Mouse (Mus musculus) retina, adult 2 months (tissue): ENCODE results near the gene Notch2.

Experiments
- DNase-seq: peaks from one replicate; pipeline ENCODE4 v3.0.0-alpha.2; 2012; ENCODE audit warnings: low read depth, low spot score

The Notch2 gene

DNA sequence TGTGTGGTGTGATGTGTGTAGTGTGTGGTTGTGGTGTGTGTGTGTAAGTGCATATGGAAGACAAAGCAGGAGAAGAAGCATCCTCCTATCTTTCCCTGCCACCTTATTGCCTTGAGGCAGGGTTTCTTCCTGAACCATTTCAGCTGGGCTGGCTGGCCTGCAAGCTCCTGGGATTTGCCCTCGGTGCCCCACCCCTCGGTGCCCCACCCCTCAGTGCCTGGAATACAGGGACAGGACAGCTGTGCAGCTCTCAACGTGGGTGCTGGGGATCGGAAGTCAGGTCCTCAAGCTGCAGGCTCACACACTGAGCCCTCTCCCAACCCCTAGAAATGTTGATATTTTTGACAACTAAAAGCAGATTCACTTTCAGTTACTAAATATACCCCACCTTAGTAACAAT, 142.8 kb downstream of the Notch2 start:
- no peak for DNase-seq

DNA sequence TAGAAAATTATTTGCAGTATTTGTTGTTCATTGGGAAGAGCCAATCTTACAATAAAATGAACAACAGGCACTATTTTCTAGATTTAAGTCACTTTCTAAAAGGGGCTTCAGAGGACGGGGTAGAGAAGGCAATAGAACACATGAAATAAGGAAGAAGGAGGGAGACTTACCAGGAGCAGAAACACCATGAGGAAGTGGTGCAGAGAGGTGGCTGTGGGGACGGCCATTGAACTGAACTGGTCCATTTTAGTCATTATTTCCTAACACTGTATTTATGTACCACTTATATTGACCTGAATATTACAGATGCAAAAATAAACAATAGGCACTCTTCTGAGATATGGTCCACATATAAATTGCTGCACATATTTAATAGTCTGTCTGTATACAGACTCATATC, 143.7 kb downstream of the Notch2 start:
- DNase-seq: no peak

DNA sequence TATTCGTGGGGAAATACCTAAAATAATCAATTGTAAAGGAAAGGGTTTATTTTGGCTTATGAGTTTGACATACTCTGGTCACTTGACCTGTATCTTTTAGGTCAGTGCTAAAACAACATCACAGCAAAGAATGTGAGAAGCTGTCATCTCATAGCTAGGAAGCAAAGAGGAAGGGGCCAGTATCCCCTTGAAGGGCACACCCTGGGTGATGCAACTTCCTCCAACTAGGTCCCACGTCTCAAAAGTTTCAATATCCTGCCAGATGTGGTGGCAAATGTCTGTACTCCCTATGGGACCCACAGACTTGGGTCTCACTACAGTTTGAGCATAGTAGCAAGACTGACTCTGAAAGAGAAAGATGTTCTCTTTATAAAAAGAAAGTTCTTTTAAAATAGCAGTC, 144.3 kb downstream of the Notch2 start:
- no peak for DNase-seq

DNA sequence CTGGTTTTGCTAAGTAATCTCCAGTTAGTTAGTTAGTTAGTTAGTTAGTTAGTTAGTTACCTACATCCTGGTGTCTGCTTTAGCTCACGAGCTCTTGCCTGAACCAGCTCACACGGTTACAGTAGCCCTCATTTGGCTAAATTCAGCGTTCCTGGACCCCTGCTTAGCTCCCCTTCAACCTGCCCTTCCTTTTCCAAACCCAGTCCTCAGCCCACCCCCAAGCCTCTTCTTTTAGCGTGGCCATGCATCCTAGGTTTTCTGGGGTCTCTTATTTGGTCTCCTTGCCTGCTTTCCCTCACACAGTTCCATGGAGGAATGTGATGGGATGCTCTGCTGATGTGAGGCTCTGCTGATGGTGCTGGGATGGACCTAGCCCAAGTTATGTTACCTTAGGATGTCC, 145.3 kb downstream of the Notch2 start:
- no peak for DNase-seq

DNA sequence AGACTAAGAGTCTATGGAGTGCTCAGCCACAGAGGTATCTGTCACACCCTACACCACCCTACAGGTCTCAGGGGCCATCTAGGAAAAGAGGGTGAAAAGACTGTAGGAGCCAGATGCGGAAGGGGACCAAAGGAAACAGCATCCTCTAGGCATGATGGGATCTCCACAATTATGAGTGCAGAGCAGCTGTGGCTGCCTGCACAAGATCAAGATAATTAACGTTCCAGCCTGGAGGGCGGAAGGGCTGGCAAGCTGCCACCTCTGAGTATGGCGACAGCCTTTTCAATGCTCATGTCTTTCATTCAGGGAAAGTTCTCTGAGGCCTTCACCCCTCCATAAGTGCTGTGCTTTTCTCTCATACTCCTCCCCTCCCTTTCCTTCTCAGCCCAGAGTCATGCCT, 146.0 kb downstream of the Notch2 start:
- no peak for DNase-seq

GRCm38 (mm10) chr3:98160330-98160729, 147.0 kb downstream of the Notch2 start, which contains the start of gene Adam30:
TSS of gene Adam30 (plus strand) at chr3:98160630.
- no peak for DNase-seq

GRCm38 (mm10) chr3:98178340-98178739, 165.0 kb downstream of the Notch2 start:
- DNase-seq: no peak

GRCm38 (mm10) chr3:98180805-98181204, 167.5 kb downstream of the Notch2 start:
- DNase-seq: no peak

GRCm38 (mm10) chr3:98185163-98185714, 171.9 kb downstream of the Notch2 start:
- no peak for DNase-seq

- DNase-seq: no peak
Measured at GRCm38 (mm10) chr3:98187777-98188176, 174.4 kb downstream of the Notch2 start.

GRCm38 (mm10) chr3:98197711-98198532, 184.6 kb downstream of the Notch2 start:
- no peak for DNase-seq

- peak; percentile 46 for DNase-seq
Measured at GRCm38 (mm10) chr3:98199747-98200146, 186.4 kb downstream of the Notch2 start.
